10 mouse cellular contexts compared by ENCODE assay signal in genomic region chr11:60160454-60161114, GRCm38 (mm10). TPM values are rescaled to one million over a fixed set of nuclear protein-coding genes. Genes with fewer than 3 reads are reported as not detected.
DNase-seq lines count a peak whose midpoint lies in the region; ATAC-seq and TF ChIP-seq lines count a peak whose summit lies in the region.
"Had no signal": no experiment of that assay in that cellular context is flagged by ENCODE, and none has a peak within 500 bp of the region (broad histone marks: within the 10 kb centered on the region; RNA-seq: fewer than 3 reads in every experiment).

No protein-coding gene starts in this region.

- TF ChIP-seq EP300 in liver, embryonic 14.5 days (IDR thresholded peaks at IDR 0.05; ENCODE audit: low read depth): no peak

- H3K9ac ChIP-seq in lung, embryonic 16.5 days (ENCODE audit: low read length): no peak overlapping the region
- H3K9ac ChIP-seq in liver, embryonic 14.5 days (replicated peaks): no peak overlapping the region

- no peak overlapping the region for H3K4me2 ChIP-seq in lung, embryonic 16.5 days (ENCODE audit: low read depth, low read length)
- peak overlapping the region; percentile 26 for H3K4me2 ChIP-seq in liver, embryonic 14.5 days (ENCODE audit: low read depth)

- H3K27ac ChIP-seq in lung, embryonic 16.5 days (ENCODE audit: low read length): 0 out of 2 replicates have a peak overlapping the region, but pooled peaks have one; percentile 4
- no peak overlapping the region for H3K27ac ChIP-seq in liver, embryonic 14.5 days

- H3K27me3 ChIP-seq in lung, embryonic 16.5 days (ENCODE audit: control insufficient read depth, insufficient read depth, low read depth, low read length): no peaks in the 10 kb centered on the region
- no peaks in the 10 kb centered on the region for H3K27me3 ChIP-seq in liver, embryonic 14.5 days (ENCODE audit: control insufficient read depth, insufficient read depth, low read length)

- TF ChIP-seq CTCF in liver, embryonic 14.5 days (IDR thresholded peaks at IDR 0.05; ENCODE audit: low read depth): no peak

- no peaks in the 10 kb centered on the region for H3K9me3 ChIP-seq in lung, embryonic 16.5 days (ENCODE audit: control insufficient read depth, low read length)
- H3K9me3 ChIP-seq in liver, embryonic 14.5 days (ENCODE audit: control insufficient read depth, low read length): no peaks in the 10 kb centered on the region

- peaks cover 23% of the 10 kb centered on the region for H3K4me1 ChIP-seq in lung, embryonic 16.5 days (replicated peaks; ENCODE audit: control insufficient read depth, insufficient read depth, low read length)
- peaks cover 22 to 46% of the 10 kb centered on the region in 2 experiments for H3K4me1 ChIP-seq in liver, embryonic 14.5 days (replicated peaks; ENCODE audit: control insufficient read depth in 2 of 2, insufficient read depth in 2 of 2, low read length in 1 of 2)

- peak; percentile 24; the same call in 1 of the 2 replicates for ATAC-seq in lung, embryonic 16.5 days (ENCODE audit: low read depth)
- ATAC-seq in liver, embryonic 14.5 days (ENCODE audit: insufficient read depth): peak; percentile 31; the same call in 1 of the 2 replicates

- peak; percentile 31 for DNase-seq in adrenal gland, postnatal 14 days
- DNase-seq in adrenal gland, postnatal 4 days (ENCODE audit: low spot score in 2 of 2): no peak
- no peak for DNase-seq in lung, postnatal 25 days (ENCODE audit: low spot score)
- DNase-seq in liver, embryonic 14.5 days (ENCODE audit: low read depth in 3 of 3, low spot score in 3 of 3): no peak
- DNase-seq in thymus, postnatal 0 days (ENCODE audit: low spot score): peak; percentile 60
- no peak for DNase-seq in kidney, adult 9 months
- no peak for DNase-seq in urinary bladder, postnatal 4 days (ENCODE audit: low spot score in 2 of 2)
- DNase-seq: gastrocnemius, postnatal 36 days; kidney, adult 18-20 months had no signal

- H3K4me3 ChIP-seq in lung, embryonic 16.5 days (ENCODE audit: low read length): no peak overlapping the region
- no peak overlapping the region for H3K4me3 ChIP-seq in liver, embryonic 14.5 days (ENCODE audit: insufficient read depth in 1 of 2, low read depth in 2 of 2, low read length in 2 of 2)

- H3K36me3 ChIP-seq in lung, embryonic 16.5 days (ENCODE audit: control insufficient read depth, insufficient read depth, low read length): no peaks in the 10 kb centered on the region
- H3K36me3 ChIP-seq in liver, embryonic 14.5 days (replicated peaks; ENCODE audit: control insufficient read depth, insufficient read depth, low read depth): no peaks in the 10 kb centered on the region

- 46% methylated on average over 3 of the region's 3 CpGs for WGBS in lung, embryonic 16.5 days
- 46% methylated on average over 3 of the region's 3 CpGs for WGBS in liver, embryonic 14.5 days (ENCODE audit: insufficient replicate concordance)

RNA-seq across cellular contexts. Expression of gene Rai1, which starts 55.8 kb away (rescaled TPM):
- total RNA-seq in adrenal gland, postnatal 14 days (2021): 38.8 and 48.3 TPM in 2 replicates
- total RNA-seq in adrenal gland, postnatal 4 days (2021): 10 to 100 TPM; 61.4 to 69.8 TPM
- 22.9 and 23.9 TPM in 2 replicates for polyA plus RNA-seq in lung, embryonic 16.5 days (2015; fragmentation: Nextera tagmentation; extraction: Ambion mirVana)
- polyA plus RNA-seq in liver, embryonic 14.5 days (2012; rRNA removed): 7.2 and 7.8 TPM in 2 replicates
- polyA plus RNA-seq in liver, embryonic 14.5 days (2014; fragmentation: Nextera tagmentation; extraction: Ambion mirVana): 4.5 and 5.3 TPM in 2 replicates
- polyA plus RNA-seq in thymus, postnatal 0 days (2015; fragmentation: Nextera tagmentation; extraction: Ambion mirVana): 29.0 and 37.0 TPM in 2 replicates

Comparison
In these comparisons a context has a peak if more than half of its experiments do, and no peak if none do; other contexts are left out.
1. DNase-seq: peak in adrenal gland, postnatal 14 days (single experiment) and thymus, postnatal 0 days (single experiment); none in adrenal gland, postnatal 4 days (0 of 2), lung, postnatal 25 days (single experiment), liver, embryonic 14.5 days (0 of 3), kidney, adult 9 months (single experiment) and urinary bladder, postnatal 4 days (0 of 2).